ENCODE assay signal across 13 mouse cellular contexts in genomic region chr6:100235036-100235435, GRCm38 (mm10).
"Had no signal": no experiment of that assay in that cellular context is flagged by ENCODE, and none has a peak within 500 bp of the region (broad histone marks: within the 10 kb centered on the region; RNA-seq: fewer than 3 reads in every experiment).

No protein-coding gene starts in this region.

- ATAC-seq: intestine, embryonic 15.5 days; midbrain, embryonic 15.5 days had no signal

- H3K4me3 ChIP-seq: intestine, embryonic 15.5 days; limb, embryonic 12.5 days; lung, embryonic 15.5 days; midbrain, embryonic 10.5 days; midbrain, embryonic 15.5 days; neural tube, embryonic 12.5 days; stomach, embryonic 15.5 days had no signal

- H3K9me3 ChIP-seq: intestine, embryonic 15.5 days; limb, embryonic 12.5 days; lung, embryonic 15.5 days; midbrain, embryonic 10.5 days; midbrain, embryonic 15.5 days; neural tube, embryonic 12.5 days; stomach, embryonic 15.5 days had no signal

- H3K27me3 ChIP-seq: intestine, embryonic 15.5 days; limb, embryonic 12.5 days; lung, embryonic 15.5 days; midbrain, embryonic 15.5 days; neural tube, embryonic 12.5 days; stomach, embryonic 15.5 days had no signal

- H3K4me2 ChIP-seq: intestine, embryonic 15.5 days; limb, embryonic 12.5 days; lung, embryonic 15.5 days; midbrain, embryonic 15.5 days; neural tube, embryonic 12.5 days; stomach, embryonic 15.5 days had no signal

- H3K36me3 ChIP-seq: intestine, embryonic 15.5 days; lung, embryonic 15.5 days; midbrain, embryonic 15.5 days; neural tube, embryonic 12.5 days; stomach, embryonic 15.5 days had no signal

- DNase-seq: kidney, adult 18-20 months; kidney, postnatal 10 days; layer of hippocampus, adult 9-11 months; lung, postnatal 14 days; thymus, adult 2 months; thymus, postnatal 25 days had no signal

- H3K9ac ChIP-seq: intestine, embryonic 15.5 days; limb, embryonic 12.5 days; lung, embryonic 15.5 days; midbrain, embryonic 15.5 days; neural tube, embryonic 12.5 days; stomach, embryonic 15.5 days had no signal

- H3K27ac ChIP-seq: intestine, embryonic 15.5 days; limb, embryonic 12.5 days; lung, embryonic 15.5 days; midbrain, embryonic 10.5 days; midbrain, embryonic 15.5 days; neural tube, embryonic 12.5 days; stomach, embryonic 15.5 days had no signal
